Mouse (Mus musculus) adrenal gland, postnatal 14 days (tissue): Measurements from ENCODE around the gene Slc25a27. TPM values are rescaled to one million over a fixed set of nuclear protein-coding genes. Genes with fewer than 3 reads are reported as not detected.

Experiments
- total RNA-seq: library from RNA; stranded (reverse); gene quantifications from 2 replicates; pipeline ENCODE4 v1.2.3, GENCODE M21; 2021

The Slc25a27 gene
- total RNA-seq, 1 experiment from 2014 or later: 3.1 TPM

Other genes with a start within 250 kb of the Slc25a27 start
- 0.15 TPM in 1 of 2 replicates, not detected in the other for gene Mep1a, start 164.4 kb downstream of the Slc25a27 start, total RNA-seq
- not detected in 2 replicates for gene Ankrd66, start 123.6 kb downstream of the Slc25a27 start, total RNA-seq
- gene Pla2g7, start 99.1 kb downstream of the Slc25a27 start, total RNA-seq: 23.3 and 26.2 TPM in 2 replicates
- not detected in 2 replicates for gene Tdrd6, start 36.9 kb downstream of the Slc25a27 start, total RNA-seq
- 6.3 and 12.3 TPM in 2 replicates for gene Cyp39a1, start 211 bp upstream of the Slc25a27 start, total RNA-seq
- 4.3 and 5.9 TPM in 2 replicates for gene Rcan2, start 134.1 kb upstream of the Slc25a27 start, total RNA-seq